Mouse (Mus musculus): ENCODE measurements around the gene 2900011O08Rik.

GRCm38 (mm10) chr16:14003386-14004130 is 17.2 kb downstream of the 2900011O08Rik start:
- TF ChIP-seq CTCF (IDR thresholded peaks at IDR 0.05) (no peak), EP300 (IDR thresholded peaks at IDR 0.05; ENCODE audit: insufficient read depth, low read depth, low read length) (no peak)
